Mouse (Mus musculus) left cerebral cortex, adult 18-20 months (tissue): Measurements from ENCODE around the gene Dnah5. TPM values are rescaled to one million over a fixed set of nuclear protein-coding genes. Genes with fewer than 3 reads are reported as not detected.
"Not testable (repeated sequence)": the region's sequence is repeated elsewhere in the genome, so short reads cannot be mapped to it uniquely, and the experiment has no call there.

Experiments
- DNase-seq, 2 experiments: peaks; one replicate each; pipeline ENCODE4 v3.0.0; 2021 to 2022; ENCODE audit warnings: low spot score in 2 of 2, mixed read lengths in 1 of 2
- total RNA-seq, 2 experiments: library from RNA; stranded (reverse); gene quantifications; 2 replicates each; pipeline ENCODE4 v1.2.3; 2021

Gene Dnah5
- total RNA-seq, 2 experiments from 2014 or later: 2.6 to 3.0 TPM

- DNase-seq: not testable (repeated sequence)
Measured at GRCm38 (mm10) chr15:28461091-28461778, 257.7 kb downstream of the Dnah5 start.

GRCm38 (mm10) chr15:28466591-28467247, 263.2 kb downstream of the Dnah5 start:
- no peak for DNase-seq

GRCm38 (mm10) chr15:28473749-28474390, 270.3 kb downstream of the Dnah5 start:
- no peak for DNase-seq

GRCm38 (mm10) chr15:28502820-28503219, 299.3 kb downstream of the Dnah5 start:
- DNase-seq: no peak

- DNase-seq: no peak
Measured at GRCm38 (mm10) chr15:28515176-28515575, 311.6 kb downstream of the Dnah5 start.

Other genes with a start within 250 kb of the Dnah5 start
- gene Trio, start 177.9 kb upstream of the Dnah5 start, total RNA-seq: 100 to 1,000 TPM; 207 to 235 TPM